Mouse (Mus musculus): Measurements from ENCODE around the gene Mthfd2.

The Mthfd2 gene

GRCm38 (mm10) chr6:83268144-83269010 is 57.3 kb downstream of the Mthfd2 start:
- DNase-seq (ENCODE audit: low spot score in 2 of 2), result peak; percentile 79 to 82

GRCm38 (mm10) chr6:83267616-83268015 is 58.1 kb downstream of the Mthfd2 start:
- peak in 1 of 2 experiments; percentile 9 for DNase-seq (ENCODE audit: low spot score in 2 of 2)

- no peak for DNase-seq (ENCODE audit: low spot score in 2 of 2)
These were observed 60.1 kb downstream of the Mthfd2 start for GRCm38 (mm10) chr6:83265653-83266052.

- no peak for DNase-seq (ENCODE audit: low spot score in 2 of 2)
These were observed 60.5 kb downstream of the Mthfd2 start for GRCm38 (mm10) chr6:83265253-83265652.

GRCm38 (mm10) chr6:83264516-83264915 is 61.2 kb downstream of the Mthfd2 start:
- no peak for DNase-seq (ENCODE audit: low spot score in 2 of 2)
